10 mouse cellular contexts compared by ENCODE assay signal in genomic region chr19:38003671-38004521, GRCm38 (mm10). TPM values are rescaled to one million over a fixed set of nuclear protein-coding genes. Genes with fewer than 3 reads are reported as not detected.
DNase-seq lines count a peak whose midpoint lies in the region; ATAC-seq lines count a peak whose summit lies in the region.
"Had no signal": no experiment of that assay in that cellular context is flagged by ENCODE, and none has a peak within 500 bp of the region (broad histone marks: within the 10 kb centered on the region; RNA-seq: fewer than 3 reads in every experiment).

No protein-coding gene starts in this region.

- no peaks in the 10 kb centered on the region for H3K9me3 ChIP-seq in heart, embryonic 15.5 days (replicated peaks)

- no peak overlapping the region for H3K4me2 ChIP-seq in heart, embryonic 15.5 days

- H3K4me3 ChIP-seq in heart, embryonic 15.5 days, result no peak overlapping the region

- H3K27me3 ChIP-seq in heart, embryonic 15.5 days, result no peaks in the 10 kb centered on the region

- H3K27ac ChIP-seq in heart, embryonic 15.5 days, result peak overlapping the region; percentile 61

- DNase-seq in 3134 (ENCODE audit: extremely low read depth, insufficient read length, low spot score), result peak; percentile 36
- peak; percentile 39 for DNase-seq in MN1 (ENCODE audit: low spot score)
- peak; percentile 65 for DNase-seq in lung, postnatal 10 days
- DNase-seq in neural tube, embryonic 10.5 days (ENCODE audit: extremely low spot score, low spot score), result no peak
- DNase-seq in layer of hippocampus, adult 9-10 months (ENCODE audit: low spot score), result no peak
- DNase-seq in left cerebral cortex, adult 8-10 months (ENCODE audit: low spot score in 2 of 2), result no peak
- no peak for DNase-seq in layer of hippocampus, adult 18-20 months (ENCODE audit: low spot score in 2 of 2)
- DNase-seq: cerebellum, adult 9-10 months had no signal

- WGBS in heart, embryonic 15.5 days, result 52% methylated on average over 24 of the region's 24 CpGs

- no peaks in the 10 kb centered on the region for H3K36me3 ChIP-seq in heart, embryonic 15.5 days

- no peak overlapping the region for H3K9ac ChIP-seq in heart, embryonic 15.5 days

- H3K4me1 ChIP-seq in heart, embryonic 15.5 days (replicated peaks), result peaks cover 17% of the 10 kb centered on the region

- peak; percentile 27; the same call in 1 of the 2 replicates for ATAC-seq in heart, embryonic 15.5 days (replicated peaks; ENCODE audit: insufficient number of reproducible peaks, insufficient read depth, low FRiP score, low read depth)

RNA-seq across cellular contexts. Expression of gene Myof, which starts 39.5 kb away (rescaled TPM):
- 5.5 and 7.8 TPM in 2 replicates for polyA plus RNA-seq in heart, embryonic 15.5 days (2015; fragmentation: Nextera tagmentation; extraction: Ambion mirVana)
- total RNA-seq in left cerebral cortex, adult 8-10 months (2022), result 1 to 10 TPM; 5.8 to 7.4 (median 6.1) TPM
- 1 to 10 TPM; 3.3 to 4.3 TPM for total RNA-seq in layer of hippocampus, adult 18-20 months (2021)

RNA-seq across cellular contexts. Expression of gene Cep55, which starts 50.9 kb away (rescaled TPM):
- 24.6 and 26.4 TPM in 2 replicates for polyA plus RNA-seq in heart, embryonic 15.5 days (2015; fragmentation: Nextera tagmentation; extraction: Ambion mirVana)
- under 1 TPM in 3 of 4 experiments, not detected in 1; 0.30 to 0.35 (median 0.35) TPM for total RNA-seq in left cerebral cortex, adult 8-10 months (2022)
- total RNA-seq in layer of hippocampus, adult 18-20 months (2021), result under 1 TPM; 0.28 to 0.32 TPM
- total RNA-seq: gastrocnemius, adult 18-20 months had no signal

Comparison
In these comparisons a context has a peak if more than half of its experiments do, and no peak if none do; other contexts are left out.
1. DNase-seq: peak in 3134 (single experiment), MN1 (single experiment) and lung, postnatal 10 days (single experiment); none in neural tube, embryonic 10.5 days (single experiment), layer of hippocampus, adult 9-10 months (single experiment), left cerebral cortex, adult 8-10 months (0 of 2) and layer of hippocampus, adult 18-20 months (0 of 2).